Mouse (Mus musculus) MN1 (cell line): ENCODE results near the gene Ctla4.

ENCODE experiments used
- DNase-seq: peaks from one replicate; pipeline ENCODE4 v3.0.0-alpha.2; 2016; ENCODE audit warnings: low spot score

The Ctla4 gene

GRCm38 (mm10) chr1:60865167-60865566 lies 21.6 kb upstream of the Ctla4 start:
- DNase-seq: no peak

DNA sequence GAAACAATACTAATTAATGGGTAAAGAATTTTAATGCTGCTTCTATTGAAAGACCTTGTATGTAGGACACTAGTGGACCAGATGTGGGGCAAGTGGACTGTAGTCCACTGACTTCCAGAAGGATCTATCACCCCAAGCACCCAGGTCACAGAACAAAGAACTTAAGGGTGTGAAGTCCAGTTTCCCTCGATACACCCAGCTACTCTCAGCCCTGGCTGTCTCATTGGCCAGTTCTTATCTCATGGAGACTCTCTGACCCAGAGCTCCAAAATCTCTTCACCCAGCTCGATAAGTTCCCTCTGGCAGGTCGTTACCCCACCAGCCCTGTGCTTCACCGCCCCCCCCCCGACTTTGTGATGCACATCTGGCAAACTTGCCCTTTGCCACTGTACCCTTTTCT lies 20.8 kb upstream of the Ctla4 start:
- no peak for DNase-seq

- DNase-seq: peak; percentile 63
Observed at GRCm38 (mm10) chr1:60868333-60869277, 18.2 kb upstream of the Ctla4 start.

DNA sequence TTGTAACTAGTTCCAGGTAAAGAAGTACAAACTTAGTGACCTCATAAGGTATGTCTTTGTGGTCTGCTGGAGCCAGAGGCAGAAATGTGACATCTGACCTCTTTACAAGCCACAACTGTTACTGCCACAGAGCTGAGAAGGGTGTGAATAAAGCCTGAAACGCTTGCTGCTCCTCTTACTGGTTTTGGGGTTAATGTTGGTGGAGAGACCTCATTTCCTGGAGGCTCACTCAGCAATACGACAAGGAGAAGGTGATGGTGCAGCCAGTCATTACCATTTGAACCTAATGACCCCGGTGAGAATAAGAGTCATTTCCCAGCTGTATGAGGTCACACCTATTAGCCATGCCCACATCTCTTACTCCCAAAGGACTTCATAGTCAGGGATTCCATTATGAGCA lies 11.5 kb upstream of the Ctla4 start:
- DNase-seq: no peak

GRCm38 (mm10) chr1:60880116-60880867 lies 6.5 kb upstream of the Ctla4 start:
- no peak for DNase-seq

GRCm38 (mm10) chr1:60882792-60883191 lies 4.0 kb upstream of the Ctla4 start:
- no peak for DNase-seq

- no peak for DNase-seq
Observed at GRCm38 (mm10) chr1:60883279-60883678, 3.5 kb upstream of the Ctla4 start.

- no peak for DNase-seq
Observed at GRCm38 (mm10) chr1:60884611-60885010, 2.2 kb upstream of the Ctla4 start.

DNA sequence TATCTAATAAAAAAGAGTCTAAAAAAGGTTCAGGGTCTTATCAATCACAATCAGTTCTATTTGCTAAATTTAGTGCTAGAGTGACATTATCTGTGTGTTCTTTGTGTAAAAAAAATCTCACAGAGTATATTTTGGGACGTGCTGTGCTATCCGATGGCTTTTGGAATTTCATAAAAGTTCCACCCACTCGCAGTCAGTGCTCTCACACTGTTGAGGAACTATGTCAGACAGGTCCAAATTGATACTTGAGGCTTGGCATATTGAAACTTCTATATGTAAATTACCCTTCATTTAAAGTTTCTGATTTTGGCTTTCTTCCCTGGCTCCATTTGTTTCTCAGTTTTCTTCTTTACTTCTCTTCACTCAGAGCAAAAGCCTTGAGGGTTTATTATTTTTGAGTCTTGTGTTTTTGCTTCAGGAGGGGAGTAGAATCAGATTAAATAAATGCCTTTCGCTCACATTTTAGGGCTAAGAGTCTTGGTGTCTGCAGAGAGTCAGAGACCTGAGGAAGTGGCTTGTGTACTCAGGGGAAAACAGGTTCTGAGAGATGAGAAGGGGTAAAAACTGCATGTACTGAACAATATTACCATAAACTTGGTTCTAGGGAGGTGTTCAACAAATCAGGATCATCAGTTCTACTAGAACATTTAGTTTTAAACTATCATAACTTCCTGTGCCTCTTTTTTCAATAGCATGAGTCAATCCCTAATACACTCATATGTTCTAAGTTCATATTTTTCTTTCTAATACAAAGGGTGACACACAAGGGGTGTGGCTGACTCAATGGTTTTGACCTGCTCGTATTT lies 11.5 kb downstream of the Ctla4 start:
- DNase-seq: no peak

- DNase-seq: no peak
Observed at GRCm38 (mm10) chr1:60898933-60899210, 12.1 kb downstream of the Ctla4 start.

GRCm38 (mm10) chr1:60899244-60899643 lies 12.4 kb downstream of the Ctla4 start:
- no peak for DNase-seq

GRCm38 (mm10) chr1:60902547-60902946 lies 15.7 kb downstream of the Ctla4 start:
- no peak for DNase-seq

- no peak for DNase-seq
Observed at GRCm38 (mm10) chr1:60903126-60903525, 16.3 kb downstream of the Ctla4 start.

GRCm38 (mm10) chr1:60904456-60904978 lies 17.7 kb downstream of the Ctla4 start:
- no peak for DNase-seq

DNA sequence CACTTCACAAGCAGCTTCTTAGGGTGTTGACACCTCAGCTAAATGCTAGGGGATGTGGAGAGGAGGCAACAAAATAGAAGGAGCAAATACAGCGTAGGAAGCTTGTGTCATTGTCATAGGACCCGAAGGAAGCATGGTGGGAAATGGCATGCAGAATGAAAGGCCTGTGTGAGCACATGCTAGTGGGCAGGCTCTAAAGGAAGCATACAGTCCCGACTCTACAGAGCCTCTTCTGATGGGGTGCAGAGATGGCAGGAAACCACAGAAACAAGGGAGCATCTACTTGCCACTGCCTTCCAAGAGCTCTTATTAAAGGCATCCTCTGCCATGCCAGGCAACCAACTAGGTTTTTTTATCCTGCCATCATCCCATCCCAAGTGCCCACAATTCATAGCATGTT lies 20.7 kb downstream of the Ctla4 start:
- no peak for DNase-seq

GRCm38 (mm10) chr1:60908751-60909161 lies 22.0 kb downstream of the Ctla4 start:
- DNase-seq: no peak

GRCm38 (mm10) chr1:60909746-60910145 lies 22.9 kb downstream of the Ctla4 start:
- no peak for DNase-seq

- DNase-seq: no peak
Observed at GRCm38 (mm10) chr1:60910796-60911195, 24.0 kb downstream of the Ctla4 start.

DNA sequence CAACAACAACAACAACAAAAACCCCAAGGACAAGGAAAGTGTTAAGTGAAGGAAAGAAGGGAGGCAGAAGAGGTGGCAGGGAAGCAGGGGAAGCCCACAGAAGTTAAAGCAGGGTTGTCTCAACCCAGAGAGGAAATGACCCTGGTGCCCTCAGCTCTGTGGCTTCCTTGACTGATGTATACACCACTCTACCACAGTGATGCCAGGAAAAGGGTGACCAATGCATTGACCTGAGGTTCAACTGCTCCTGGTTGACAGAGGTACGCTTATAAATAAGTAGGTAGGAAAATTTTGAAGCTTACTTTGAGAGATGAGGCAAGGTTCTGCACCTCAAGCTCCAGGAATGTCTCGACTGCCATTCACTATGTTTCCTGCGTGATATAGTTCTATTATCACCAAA lies 24.8 kb downstream of the Ctla4 start:
- no peak for DNase-seq

- no peak for DNase-seq
Observed at GRCm38 (mm10) chr1:60913305-60913704, 26.5 kb downstream of the Ctla4 start.

DNA sequence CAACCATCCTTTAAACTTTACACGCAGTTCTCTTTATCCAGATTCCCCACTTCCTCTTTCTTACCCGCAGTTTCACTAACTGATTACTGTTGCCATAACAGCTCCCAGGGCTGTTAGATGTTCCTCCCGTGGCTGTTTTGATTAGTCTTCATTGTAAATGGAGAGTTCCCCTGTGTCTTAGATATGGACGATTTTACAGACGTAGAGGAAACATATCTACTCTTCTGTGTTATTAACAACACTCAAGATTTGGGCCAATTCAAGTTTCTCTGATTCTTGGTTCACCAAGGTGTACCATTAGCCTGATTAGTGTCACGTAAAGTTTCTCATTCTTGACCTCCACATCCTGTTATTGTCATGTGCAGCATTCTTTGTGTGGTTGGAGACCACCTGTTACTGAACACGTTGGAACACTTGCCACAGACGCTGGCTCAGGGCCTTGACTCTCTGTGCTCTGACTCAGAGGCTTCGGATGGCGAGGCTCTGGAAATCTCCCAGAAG lies 29.5 kb downstream of the Ctla4 start:
- DNase-seq: no peak
